Mouse (Mus musculus): ENCODE results near the gene Tmem158. TPM values are rescaled to one million over a fixed set of nuclear protein-coding genes. Genes with fewer than 3 reads are reported as not detected.

Tmem158 gene
- total RNA-seq (2021) (1 to 10 TPM; 4.5 to 5.5 TPM), polyA plus RNA-seq (2012; rRNA removed) (0.94 and 2.1 TPM in 2 replicates)
- long read RNA-seq, transcript Tmem158-201 (1 exons, 1,712 nt): major isoform, 7 of 7 reads
- long read RNA-seq, partial matches to known transcripts: 0 of 7 reads
- long read RNA-seq, other reads (novel, unspliced or antisense): 0 of 7 reads

- H3K36me3 ChIP-seq (ENCODE audit: control insufficient read depth, insufficient read depth, low read length): no peaks in the 10 kb centered on the region
- no peaks in the 10 kb centered on the region for H3K27me3 ChIP-seq (ENCODE audit: control insufficient read depth, insufficient read depth, low read length)
- no peaks in the 10 kb centered on the region for H3K4me1 ChIP-seq (ENCODE audit: control insufficient read depth, insufficient read depth, low read length)
- peak; percentile 86 to 87 for DNase-seq
- TF ChIP-seq POLR2A (IDR thresholded peaks at IDR 0.05; ENCODE audit: insufficient read depth, low read depth, low read length): peak; percentile 56; the same call in 1 of the 2 replicates
- no peak for TF ChIP-seq CTCF (IDR thresholded peaks at IDR 0.05)
- H3K9ac ChIP-seq (ENCODE audit: low read depth, low read length): peak within 1 kb of the TSS; percentile 72
- H3K79me2 ChIP-seq (replicated peaks; ENCODE audit: control insufficient read depth, insufficient read depth, low read length): no peaks in the 10 kb centered on the region
- peak within 1 kb of the TSS; percentile 70 for H3K4me3 ChIP-seq
- under 1% methylated on average over 40 of the region's 40 CpGs for whole genome bisulfite sequencing
- intact Hi-C loops (cut with DNase I): loop anchor here (2.0 kb wide), 1 partner anchor 178 kb away; no protein-coding TSS in a partner anchor
- H3K27ac ChIP-seq: no peak within 1 kb of the TSS; the same call in none of the 2 replicates
These were observed at the start of gene Tmem158 for GRCm38 (mm10) chr9:123260611-123261021. Gene Tmem158 (minus strand): TSS chr9:123260764.

GRCm38 (mm10) chr9:123309685-123310365 is 49.3 kb upstream of the Tmem158 start:
- no peak overlapping the region for H3K27ac ChIP-seq
- no peak for TF ChIP-seq EP300 (IDR thresholded peaks at IDR 0.05; ENCODE audit: insufficient read depth, low read depth, low read length)
- no peak for TF ChIP-seq POLR2A (IDR thresholded peaks at IDR 0.05; ENCODE audit: insufficient read depth, low read depth, low read length)
- 53% methylated on average over 2 of the region's 2 CpGs for WGBS
- intact Hi-C loops (cut with DNase I): no loop called here
- H3K27me3 ChIP-seq (ENCODE audit: control insufficient read depth, insufficient read depth, low read length): no peaks in the 10 kb centered on the region
- H3K4me1 ChIP-seq (ENCODE audit: control insufficient read depth, insufficient read depth, low read length): no peaks in the 10 kb centered on the region
- no peak overlapping the region for H3K4me3 ChIP-seq
- H3K79me2 ChIP-seq (replicated peaks; ENCODE audit: control insufficient read depth, insufficient read depth, low read length): no peaks in the 10 kb centered on the region
- no peaks in the 10 kb centered on the region for H3K36me3 ChIP-seq (ENCODE audit: control insufficient read depth, insufficient read depth, low read length)
- no peak for DNase-seq
- H3K9ac ChIP-seq (ENCODE audit: low read depth, low read length): no peak overlapping the region

DNA sequence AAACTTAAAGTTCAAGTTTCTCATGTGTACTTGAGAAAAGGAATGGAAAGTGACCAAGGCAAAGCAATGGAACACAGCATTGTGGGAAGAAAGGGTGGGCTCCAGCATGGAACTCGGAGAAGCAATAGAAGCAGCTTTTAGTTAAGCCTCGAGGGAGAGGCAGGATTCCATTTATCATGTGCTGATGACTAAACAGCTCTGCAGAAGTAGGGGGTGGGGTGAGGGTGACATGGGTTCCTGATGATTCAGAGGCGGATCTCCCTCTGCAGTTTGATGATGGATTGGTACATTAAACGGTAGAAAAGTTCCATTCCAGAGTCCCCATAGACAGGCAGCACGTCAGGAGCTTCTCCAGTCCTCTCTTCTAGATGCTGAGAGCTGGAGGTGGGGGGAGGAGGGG is 48.5 kb upstream of the Tmem158 start:
- Histone ChIP-seq H3K4me1 (ENCODE audit: control insufficient read depth, insufficient read depth, low read length) (no peaks in the 10 kb centered on the region), H3K79me2 (replicated peaks; ENCODE audit: control insufficient read depth, insufficient read depth, low read length) (no peaks in the 10 kb centered on the region), H3K27me3 (ENCODE audit: control insufficient read depth, insufficient read depth, low read length) (no peaks in the 10 kb centered on the region), H3K36me3 (ENCODE audit: control insufficient read depth, insufficient read depth, low read length) (no peaks in the 10 kb centered on the region), H3K27ac (no peak overlapping the region), H3K4me3 (no peak overlapping the region), H3K9ac (ENCODE audit: low read depth, low read length) (no peak overlapping the region)
- intact Hi-C loops (cut with DNase I): no loop called here
- WGBS: 37% methylated on average over 5 of the region's 5 CpGs
- TF ChIP-seq EP300 (IDR thresholded peaks at IDR 0.05; ENCODE audit: insufficient read depth, low read depth, low read length) (no peak), POLR2A (IDR thresholded peaks at IDR 0.05; ENCODE audit: insufficient read depth, low read depth, low read length) (no peak), CTCF (IDR thresholded peaks at IDR 0.05) (no peak)
- DNase-seq: no peak

- intact Hi-C loops (cut with DNase I): no loop called here
- no peaks in the 10 kb centered on the region for H3K27me3 ChIP-seq (ENCODE audit: control insufficient read depth, insufficient read depth, low read length)
- no peak overlapping the region for H3K27ac ChIP-seq
- H3K9ac ChIP-seq (ENCODE audit: low read depth, low read length): no peak overlapping the region
- TF ChIP-seq POLR2A (IDR thresholded peaks at IDR 0.05; ENCODE audit: insufficient read depth, low read depth, low read length) (no peak), EP300 (IDR thresholded peaks at IDR 0.05; ENCODE audit: insufficient read depth, low read depth, low read length) (no peak), CTCF (IDR thresholded peaks at IDR 0.05) (no peak)
- H3K36me3 ChIP-seq (ENCODE audit: control insufficient read depth, insufficient read depth, low read length): no peaks in the 10 kb centered on the region
- H3K4me3 ChIP-seq: no peak overlapping the region
- no peaks in the 10 kb centered on the region for H3K79me2 ChIP-seq (replicated peaks; ENCODE audit: control insufficient read depth, insufficient read depth, low read length)
- H3K4me1 ChIP-seq (ENCODE audit: control insufficient read depth, insufficient read depth, low read length): no peaks in the 10 kb centered on the region
- DNase-seq: no peak
- WGBS: 71% methylated on average over 8 of the region's 8 CpGs
These were observed 44.4 kb upstream of the Tmem158 start for GRCm38 (mm10) chr9:123304917-123305316.

GRCm38 (mm10) chr9:123303952-123304351 is 43.4 kb upstream of the Tmem158 start:
- no peaks in the 10 kb centered on the region for H3K79me2 ChIP-seq (replicated peaks; ENCODE audit: control insufficient read depth, insufficient read depth, low read length)
- no peaks in the 10 kb centered on the region for H3K27me3 ChIP-seq (ENCODE audit: control insufficient read depth, insufficient read depth, low read length)
- no peak overlapping the region for H3K4me3 ChIP-seq
- intact Hi-C loops (cut with DNase I): no loop called here
- no peak for TF ChIP-seq CTCF (IDR thresholded peaks at IDR 0.05)
- TF ChIP-seq EP300 (IDR thresholded peaks at IDR 0.05; ENCODE audit: insufficient read depth, low read depth, low read length): no peak
- no peak for TF ChIP-seq POLR2A (IDR thresholded peaks at IDR 0.05; ENCODE audit: insufficient read depth, low read depth, low read length)
- WGBS: 88% methylated on average over 7 of the region's 7 CpGs
- DNase-seq: no peak
- no peak overlapping the region for H3K9ac ChIP-seq (ENCODE audit: low read depth, low read length)
- no peak overlapping the region for H3K27ac ChIP-seq
- no peaks in the 10 kb centered on the region for H3K36me3 ChIP-seq (ENCODE audit: control insufficient read depth, insufficient read depth, low read length)
- no peaks in the 10 kb centered on the region for H3K4me1 ChIP-seq (ENCODE audit: control insufficient read depth, insufficient read depth, low read length)

DNA sequence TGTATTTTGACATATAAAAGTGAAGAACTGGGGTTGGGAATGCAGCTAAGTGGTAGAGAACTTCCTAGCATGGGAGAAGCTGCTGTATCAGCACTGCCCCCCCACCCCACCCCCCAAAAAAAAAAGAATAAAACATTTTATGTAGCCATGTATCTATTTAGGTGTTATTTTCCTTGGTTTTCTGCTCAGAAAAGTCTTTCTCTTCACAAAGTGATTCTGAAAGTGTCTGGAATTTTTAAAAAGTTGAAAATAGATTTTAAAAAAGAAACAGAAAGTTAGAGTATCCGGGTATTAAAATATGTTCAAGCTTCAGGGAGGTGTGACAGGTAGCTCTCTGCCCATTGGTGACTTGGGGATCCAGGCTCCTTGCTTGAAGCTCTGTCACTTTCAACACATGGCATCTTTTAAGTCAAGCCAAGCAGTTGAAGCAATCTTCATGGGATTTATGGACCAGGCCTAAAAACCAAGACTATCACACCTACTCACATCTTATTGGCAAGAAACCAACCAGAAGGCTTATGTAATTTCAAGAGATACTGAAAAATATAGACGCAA is 42.3 kb upstream of the Tmem158 start:
- H3K79me2 ChIP-seq (replicated peaks; ENCODE audit: control insufficient read depth, insufficient read depth, low read length): no peaks in the 10 kb centered on the region
- intact Hi-C loops (cut with DNase I): no loop called here
- TF ChIP-seq EP300 (IDR thresholded peaks at IDR 0.05; ENCODE audit: insufficient read depth, low read depth, low read length) (no peak), CTCF (IDR thresholded peaks at IDR 0.05) (no peak), POLR2A (IDR thresholded peaks at IDR 0.05; ENCODE audit: insufficient read depth, low read depth, low read length) (no peak)
- no peaks in the 10 kb centered on the region for H3K4me1 ChIP-seq (ENCODE audit: control insufficient read depth, insufficient read depth, low read length)
- no peaks in the 10 kb centered on the region for H3K27me3 ChIP-seq (ENCODE audit: control insufficient read depth, insufficient read depth, low read length)
- no peak overlapping the region for H3K27ac ChIP-seq
- WGBS: 90% methylated on average over 2 of the region's 2 CpGs
- no peak overlapping the region for H3K9ac ChIP-seq (ENCODE audit: low read depth, low read length)
- no peak overlapping the region for H3K4me3 ChIP-seq
- no peaks in the 10 kb centered on the region for H3K36me3 ChIP-seq (ENCODE audit: control insufficient read depth, insufficient read depth, low read length)
- DNase-seq: no peak

Data from heart, adult 2 months (tissue).